Mouse (Mus musculus) embryonic facial prominence, embryonic 12.5 days (tissue): Measurements from ENCODE around the gene Ucp2. TPM values are rescaled to one million over a fixed set of nuclear protein-coding genes. Genes with fewer than 3 reads are reported as not detected.

ENCODE experiments used
- ATAC-seq: fragments of 200-750 bp; cut with Nextera tagmentation; 2 replicates; pipeline ENCODE4 v1.8.0; 2017; ENCODE audit not compliant: insufficient number of reproducible peaks, insufficient read depth, low FRiP score, low TSS enrichment
- H3K27ac ChIP-seq: fragments of 300-500 bp; sonication (generic); 2 replicates; pipeline ENCODE4 v1.5.1; 2016; ENCODE audit warnings: mild to moderate bottlenecking
- H3K27me3 ChIP-seq: fragments of 300-500 bp; sonication (generic); 2 replicates; pipeline ENCODE4 v1.6.1; 2016; ENCODE audit warnings: mild to moderate bottlenecking, moderate library complexity
- H3K36me3 ChIP-seq: fragments of 300-500 bp; sonication (generic); 2 replicates; pipeline ENCODE4 v1.6.1; 2016; ENCODE audit warnings: mild to moderate bottlenecking
- H3K4me1 ChIP-seq: fragments of 300-500 bp; sonication (generic); 2 replicates; pipeline ENCODE4 v1.6.1; 2016
- H3K4me2 ChIP-seq: fragments of 300-500 bp; sonication (generic); replicated peaks from 2 replicates; pipeline ENCODE4 v1.6.1; 2016; ENCODE audit warnings: mild to moderate bottlenecking, moderate library complexity
- H3K4me3 ChIP-seq: fragments of 300-500 bp; sonication (generic); 2 replicates; pipeline ENCODE4 v1.5.1; 2016; ENCODE audit warnings: mild to moderate bottlenecking
- H3K9ac ChIP-seq: fragments of 300-500 bp; sonication (generic); 2 replicates; pipeline ENCODE4 v1.6.1; 2016; ENCODE audit warnings: mild to moderate bottlenecking, moderate library complexity
- H3K9me3 ChIP-seq: fragments of 300-500 bp; sonication (generic); 2 replicates; pipeline ENCODE4 v1.6.1; 2016; ENCODE audit warnings: mild to moderate bottlenecking, moderate library complexity
- WGBS: fragments of 180-500 bp; shearing (Covaris S2); methylation state at CpG from one replicate; pipeline ENCODE4 v1.1.7; 2016; 5-methylcytosine and 5-hydroxymethylcytosine counted together
- polyA plus RNA-seq: library from polyadenylated mRNA; unstranded; fragments of >200 nt; fragmentation: Nextera tagmentation; extraction: Ambion mirVana; gene quantifications from 2 replicates; pipeline ENCODE4 v1.2.1, GENCODE M21; 2016

Ucp2 gene
- polyA plus RNA-seq, result 130 and 164 TPM in 2 replicates

- peak; percentile 23; the same call in 1 of the 2 replicates for ATAC-seq
- Histone ChIP-seq H3K36me3 (peaks cover 14% of the 10 kb centered on the region), H3K9ac (peak within 1 kb of the TSS; percentile 60), H3K4me3 (peak within 1 kb of the TSS; percentile 47), H3K4me1 (peaks cover 47% of the 10 kb centered on the region), H3K9me3 (no peaks in the 10 kb centered on the region), H3K27me3 (0 out of 2 replicates have a peak, but pooled peaks cover 9% of the 10 kb centered on the region), H3K4me2 (peak within 1 kb of the TSS; percentile 95), H3K27ac (peak within 1 kb of the TSS; percentile 69; the same call in 1 of the 2 replicates)
- 2% methylated on average over 21 of the region's 27 CpGs for WGBS
Measured at GRCm38 (mm10) chr7:100493117-100493483, at the start of gene Ucp2. TSS of gene Ucp2 (plus strand) at chr7:100493337.

GRCm38 (mm10) chr7:100443728-100444127 lies 49.4 kb upstream of the Ucp2 start:
- ATAC-seq, result no peak
- no peaks in the 10 kb centered on the region for H3K27me3 ChIP-seq
- H3K36me3 ChIP-seq, result peaks cover 80% of the 10 kb centered on the region
- no peak overlapping the region for H3K4me3 ChIP-seq
- WGBS, result 91% methylated on average over 4 of the region's 4 CpGs
- H3K9ac ChIP-seq, result no peak overlapping the region
- no peak overlapping the region for H3K27ac ChIP-seq
- H3K9me3 ChIP-seq, result no peaks in the 10 kb centered on the region
- H3K4me2 ChIP-seq, result no peak overlapping the region
- no peaks in the 10 kb centered on the region for H3K4me1 ChIP-seq

DNA sequence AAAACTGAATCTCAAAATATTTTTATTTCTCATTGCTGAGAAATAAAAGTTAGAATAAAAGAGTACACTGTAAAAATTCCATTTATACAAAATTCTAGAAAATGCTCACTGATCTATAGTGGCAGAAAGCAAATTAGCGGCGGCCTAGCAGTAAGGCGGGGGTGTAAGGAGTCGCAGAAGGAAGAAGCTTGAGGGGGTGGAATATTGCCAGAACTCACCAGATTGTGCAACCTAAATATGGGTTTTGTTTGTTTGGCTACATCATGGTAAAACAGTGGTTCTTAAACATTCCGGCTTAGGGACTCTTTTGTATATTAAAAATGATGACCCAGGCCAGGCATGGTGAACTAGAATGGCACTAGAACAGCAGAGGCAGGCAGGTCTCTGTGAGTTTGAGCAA lies 46.9 kb upstream of the Ucp2 start:
- Histone ChIP-seq H3K27me3 (no peaks in the 10 kb centered on the region), H3K4me1 (no peaks in the 10 kb centered on the region), H3K27ac (no peak overlapping the region), H3K9ac (no peak overlapping the region), H3K4me2 (no peak overlapping the region), H3K4me3 (no peak overlapping the region), H3K36me3 (peaks cover 81% of the 10 kb centered on the region), H3K9me3 (no peaks in the 10 kb centered on the region)
- no peak for ATAC-seq
- WGBS, result 96% methylated on average over 5 of the region's 5 CpGs

DNA sequence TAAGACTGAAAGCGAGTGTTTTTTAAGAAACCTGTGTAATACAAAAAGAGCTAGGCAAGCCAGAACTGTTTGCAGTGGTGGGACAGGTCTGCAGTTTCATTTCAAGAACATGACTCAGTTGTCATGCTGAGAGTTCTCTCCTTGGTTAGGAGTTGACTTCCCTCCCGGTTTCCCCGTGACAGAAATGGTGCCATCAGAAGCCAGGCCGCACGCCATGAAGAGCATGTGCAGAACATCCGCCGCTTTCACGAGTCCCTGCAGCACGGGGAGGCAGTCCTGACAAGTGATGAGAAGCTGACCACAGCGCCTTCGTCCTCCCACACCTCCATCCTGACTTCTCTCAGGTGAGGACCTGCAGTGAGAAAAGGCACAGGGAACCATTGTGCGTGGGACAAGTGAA lies 44.6 kb upstream of the Ucp2 start:
- Histone ChIP-seq H3K27ac (no peak overlapping the region), H3K9ac (no peak overlapping the region), H3K36me3 (peaks cover 82% of the 10 kb centered on the region), H3K9me3 (no peaks in the 10 kb centered on the region), H3K27me3 (no peaks in the 10 kb centered on the region), H3K4me2 (no peak overlapping the region), H3K4me1 (no peaks in the 10 kb centered on the region), H3K4me3 (no peak overlapping the region)
- whole genome bisulfite sequencing, result 94% methylated on average over 12 of the region's 12 CpGs
- no peak for ATAC-seq

GRCm38 (mm10) chr7:100448985-100449384 lies 44.2 kb upstream of the Ucp2 start:
- ATAC-seq, result no peak
- Histone ChIP-seq H3K27me3 (no peaks in the 10 kb centered on the region), H3K4me3 (no peak overlapping the region), H3K9ac (no peak overlapping the region), H3K4me1 (no peaks in the 10 kb centered on the region), H3K4me2 (no peak overlapping the region), H3K36me3 (peaks cover 81% of the 10 kb centered on the region), H3K27ac (no peak overlapping the region), H3K9me3 (no peaks in the 10 kb centered on the region)
- 95% methylated on average over 3 of the region's 3 CpGs for WGBS

DNA sequence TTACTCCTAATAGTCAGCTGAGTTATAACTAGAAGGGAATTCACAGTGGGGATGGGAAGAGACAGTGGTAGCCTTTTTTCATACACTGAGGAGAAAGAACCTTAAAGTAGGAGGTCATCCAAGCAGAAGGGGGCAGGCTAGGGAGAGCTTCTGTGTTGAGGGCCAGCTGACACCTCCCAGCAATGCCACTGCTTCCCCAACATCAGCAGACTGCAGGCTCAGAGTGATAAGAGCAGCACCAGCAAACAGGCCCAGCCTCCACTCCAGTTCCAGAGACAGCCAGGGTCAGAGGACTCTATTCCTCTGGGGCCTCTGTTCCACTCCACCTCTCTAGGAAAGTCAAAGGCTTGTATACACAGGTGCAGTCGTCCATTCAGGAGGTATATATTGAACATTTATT lies 35.0 kb upstream of the Ucp2 start:
- no peak overlapping the region for H3K27ac ChIP-seq
- no peak for ATAC-seq
- H3K4me1 ChIP-seq, result no peaks in the 10 kb centered on the region
- no peaks in the 10 kb centered on the region for H3K9me3 ChIP-seq
- H3K27me3 ChIP-seq, result no peaks in the 10 kb centered on the region
- H3K36me3 ChIP-seq, result peaks cover 79% of the 10 kb centered on the region
- H3K4me2 ChIP-seq, result no peak overlapping the region
- no peak overlapping the region for H3K4me3 ChIP-seq
- no peak overlapping the region for H3K9ac ChIP-seq
- WGBS, result 70% methylated on average over 1 of the region's 1 CpGs

- H3K27ac ChIP-seq, result no peak overlapping the region
- H3K4me3 ChIP-seq, result no peak overlapping the region
- no peak overlapping the region for H3K9ac ChIP-seq
- no peaks in the 10 kb centered on the region for H3K9me3 ChIP-seq
- 97% methylated on average over 3 of the region's 3 CpGs for WGBS
- H3K4me1 ChIP-seq, result no peaks in the 10 kb centered on the region
- H3K4me2 ChIP-seq, result no peak overlapping the region
- ATAC-seq, result no peak
- peaks cover 75% of the 10 kb centered on the region for H3K36me3 ChIP-seq
- H3K27me3 ChIP-seq, result no peaks in the 10 kb centered on the region
Measured at GRCm38 (mm10) chr7:100459862-100460261, 33.3 kb upstream of the Ucp2 start.

GRCm38 (mm10) chr7:100461621-100462151 lies 31.5 kb upstream of the Ucp2 start:
- no peak overlapping the region for H3K27ac ChIP-seq
- peaks cover 60% of the 10 kb centered on the region for H3K36me3 ChIP-seq
- H3K4me3 ChIP-seq, result no peak overlapping the region
- H3K9ac ChIP-seq, result no peak overlapping the region
- 0 out of 2 replicates have a peak, but pooled peaks cover 4% of the 10 kb centered on the region for H3K4me1 ChIP-seq
- no peaks in the 10 kb centered on the region for H3K27me3 ChIP-seq
- H3K4me2 ChIP-seq, result no peak overlapping the region
- no peak for ATAC-seq
- WGBS, result 87% methylated on average over 6 of the region's 6 CpGs
- H3K9me3 ChIP-seq, result no peaks in the 10 kb centered on the region

- Histone ChIP-seq H3K27me3 (no peaks in the 10 kb centered on the region), H3K4me1 (0 out of 2 replicates have a peak, but pooled peaks cover 4% of the 10 kb centered on the region), H3K4me3 (no peak overlapping the region), H3K9ac (no peak overlapping the region), H3K9me3 (no peaks in the 10 kb centered on the region), H3K27ac (no peak overlapping the region), H3K4me2 (no peak overlapping the region), H3K36me3 (peaks cover 47% of the 10 kb centered on the region)
- ATAC-seq, result no peak
- WGBS, result 75% methylated on average over 9 of the region's 9 CpGs
Measured at GRCm38 (mm10) chr7:100463194-100463593, 29.9 kb upstream of the Ucp2 start.

DNA sequence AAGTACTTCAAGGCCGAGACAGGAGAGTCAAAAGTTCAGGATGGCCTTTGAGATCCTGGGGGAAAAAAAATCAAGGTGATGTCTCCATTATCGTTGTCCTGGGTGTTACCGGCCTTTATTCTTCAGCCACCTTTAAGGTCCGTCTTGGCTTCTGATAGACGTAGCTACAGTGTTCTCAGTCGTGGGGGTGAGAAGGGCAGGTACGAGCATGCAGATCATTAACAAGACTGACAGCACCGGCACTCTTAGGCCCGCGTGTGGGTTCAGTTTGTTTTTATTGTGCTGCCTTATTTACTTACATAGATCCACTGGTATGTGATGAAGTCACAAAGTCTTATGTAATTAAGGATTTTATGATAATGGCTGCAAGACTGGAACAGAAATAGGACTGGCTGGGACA lies 29.4 kb upstream of the Ucp2 start:
- WGBS, result 74% methylated on average over 10 of the region's 10 CpGs
- no peak overlapping the region for H3K4me3 ChIP-seq
- H3K4me1 ChIP-seq, result 0 out of 2 replicates have a peak, but pooled peaks cover 4% of the 10 kb centered on the region
- no peak for ATAC-seq
- H3K4me2 ChIP-seq, result no peak overlapping the region
- no peaks in the 10 kb centered on the region for H3K9me3 ChIP-seq
- H3K27ac ChIP-seq, result no peak overlapping the region
- no peak overlapping the region for H3K9ac ChIP-seq
- peaks cover 53% of the 10 kb centered on the region for H3K36me3 ChIP-seq
- H3K27me3 ChIP-seq, result no peaks in the 10 kb centered on the region

DNA sequence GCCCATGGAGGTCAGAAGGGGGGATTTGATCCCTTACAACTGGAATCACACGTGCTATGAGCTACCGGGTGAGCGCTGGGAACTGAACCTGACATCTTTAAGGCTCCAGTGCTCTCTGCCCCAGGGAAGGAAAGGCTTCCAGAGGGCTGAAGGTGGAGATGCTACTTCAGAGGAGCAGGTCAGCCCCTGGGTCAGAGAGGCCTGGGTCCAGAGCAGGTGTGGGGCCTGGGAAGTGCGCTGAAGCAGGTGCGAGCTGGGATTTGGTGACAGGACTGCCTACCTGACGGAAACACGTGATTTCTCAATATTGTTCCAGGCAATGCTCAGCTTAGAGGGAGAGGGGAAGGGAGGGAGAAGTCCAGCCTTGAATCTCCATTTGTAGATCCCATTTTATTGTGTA lies 28.9 kb upstream of the Ucp2 start:
- H3K4me3 ChIP-seq, result no peak overlapping the region
- H3K27me3 ChIP-seq, result no peaks in the 10 kb centered on the region
- H3K36me3 ChIP-seq, result peaks cover 53% of the 10 kb centered on the region
- no peak overlapping the region for H3K27ac ChIP-seq
- H3K9ac ChIP-seq, result no peak overlapping the region
- 0 out of 2 replicates have a peak, but pooled peaks cover 4% of the 10 kb centered on the region for H3K4me1 ChIP-seq
- 84% methylated on average over 7 of the region's 7 CpGs for WGBS
- H3K9me3 ChIP-seq, result no peaks in the 10 kb centered on the region
- ATAC-seq, result no peak
- no peak overlapping the region for H3K4me2 ChIP-seq

DNA sequence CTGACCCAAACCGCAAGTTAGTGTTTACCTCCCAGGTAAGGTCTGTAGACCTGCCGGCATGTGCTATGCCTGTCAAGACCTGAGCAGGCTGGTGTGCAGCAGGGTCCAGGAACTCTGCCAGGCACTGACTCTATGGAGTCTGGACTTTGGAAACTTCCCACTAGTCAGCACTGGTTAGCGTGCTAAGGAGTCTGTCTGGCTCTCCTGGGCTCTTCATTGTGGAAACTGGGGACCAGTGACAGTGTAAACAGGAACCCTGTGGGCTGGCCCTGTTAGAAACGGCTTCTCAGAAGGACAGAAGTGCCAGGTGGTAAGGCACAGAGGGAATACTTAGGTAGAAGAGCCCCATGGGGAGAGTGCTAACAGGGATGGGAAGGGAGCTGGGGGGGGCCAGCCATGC lies 27.9 kb upstream of the Ucp2 start:
- no peak overlapping the region for H3K4me2 ChIP-seq
- H3K27me3 ChIP-seq, result no peaks in the 10 kb centered on the region
- H3K9ac ChIP-seq, result no peak overlapping the region
- H3K27ac ChIP-seq, result peak overlapping the region; percentile 17; the same call in 1 of the 2 replicates
- H3K4me1 ChIP-seq, result 0 out of 2 replicates have a peak, but pooled peaks cover 4% of the 10 kb centered on the region
- no peaks in the 10 kb centered on the region for H3K9me3 ChIP-seq
- no peak overlapping the region for H3K4me3 ChIP-seq
- WGBS, result 80% methylated on average over 4 of the region's 4 CpGs
- ATAC-seq, result no peak
- peaks cover 51% of the 10 kb centered on the region for H3K36me3 ChIP-seq
